Mouse (Mus musculus) adrenal gland, postnatal 10 days (tissue): ENCODE measurements around the gene Helq. TPM values are rescaled to one million over a fixed set of nuclear protein-coding genes. Genes with fewer than 3 reads are reported as not detected.

Experiments
- DNase-seq: peaks from one replicate; pipeline ENCODE4 v3.0.0; 2021; ENCODE audit warnings: mixed read lengths
- long read RNA-seq, 2 experiments: library from polyadenylated mRNA; stranded (forward); transcript quantifications; one replicate each; pipeline ENCODE4 v2.0.0; 2021
- total RNA-seq, 2 experiments: library from RNA; stranded (reverse); gene quantifications; 2 replicates each; pipeline ENCODE4 v1.2.3; 2021

Helq gene
- 1 to 10 TPM; 4.9 to 9.1 TPM for total RNA-seq
- long read RNA-seq, experiment 1, partial matches to known transcripts: 1 of 7 reads
- long read RNA-seq, experiment 1, other reads (novel, unspliced or antisense): 3 of 7 reads
- long read RNA-seq, experiment 2, partial matches to known transcripts: 0 of 3 reads
- long read RNA-seq, experiment 2, other reads (novel, unspliced or antisense): 2 of 3 reads

- DNase-seq: peak; percentile 93
Measured at GRCm38 (mm10) chr5:100798165-100798860, at the start of gene Helq, which contains the start of gene Mrps18c. TSS of gene Helq (minus strand) at chr5:100798598. TSS of gene Mrps18c (plus strand) at chr5:100798627.

GRCm38 (mm10) chr5:100847143-100847542 is 48.7 kb upstream of the Helq start:
- DNase-seq: no peak

GRCm38 (mm10) chr5:100846599-100846920 is 48.2 kb upstream of the Helq start:
- DNase-seq: no peak

GRCm38 (mm10) chr5:100845848-100846598 is 47.6 kb upstream of the Helq start:
- DNase-seq: peak; percentile 87

- DNase-seq: peak; percentile 57
Measured at GRCm38 (mm10) chr5:100845485-100845847, 47.1 kb upstream of the Helq start, which contains the start of gene Gpat3. TSS of gene Gpat3 (plus strand) at chr5:100845713.

GRCm38 (mm10) chr5:100844485-100844884 is 46.1 kb upstream of the Helq start:
- no peak for DNase-seq

- no peak for DNase-seq
Measured at GRCm38 (mm10) chr5:100837907-100838306, 39.5 kb upstream of the Helq start.

GRCm38 (mm10) chr5:100835862-100836538 is 37.6 kb upstream of the Helq start:
- no peak for DNase-seq

- DNase-seq: no peak
Measured at GRCm38 (mm10) chr5:100833841-100834240, 35.4 kb upstream of the Helq start.

GRCm38 (mm10) chr5:100832680-100833079 is 34.3 kb upstream of the Helq start:
- DNase-seq: no peak

GRCm38 (mm10) chr5:100828701-100829100 is 30.3 kb upstream of the Helq start:
- DNase-seq: no peak

GRCm38 (mm10) chr5:100826531-100826930 is 28.1 kb upstream of the Helq start:
- DNase-seq: no peak

GRCm38 (mm10) chr5:100825975-100826374 is 27.6 kb upstream of the Helq start:
- DNase-seq: no peak

- DNase-seq: no peak
Measured at GRCm38 (mm10) chr5:100822826-100823225, 24.4 kb upstream of the Helq start.

GRCm38 (mm10) chr5:100821375-100821774 is 23.0 kb upstream of the Helq start:
- no peak for DNase-seq

- peak; percentile 94 for DNase-seq
Measured at GRCm38 (mm10) chr5:100820483-100821184, 22.2 kb upstream of the Helq start, which contains the start of gene Abraxas1. TSS of gene Abraxas1 (minus strand) at chr5:100820965.

- no peak for DNase-seq
Measured at GRCm38 (mm10) chr5:100819568-100820480, 21.4 kb upstream of the Helq start.

GRCm38 (mm10) chr5:100818341-100818740 is 19.9 kb upstream of the Helq start:
- no peak for DNase-seq

GRCm38 (mm10) chr5:100794084-100794483 is 4.3 kb downstream of the Helq start:
- no peak for DNase-seq

- DNase-seq: no peak
Measured at GRCm38 (mm10) chr5:100792261-100792660, 6.1 kb downstream of the Helq start.

GRCm38 (mm10) chr5:100787527-100787926 is 10.9 kb downstream of the Helq start:
- no peak for DNase-seq
